Mouse (Mus musculus): ENCODE data around the gene Ipo11. TPM values are rescaled to one million over a fixed set of nuclear protein-coding genes. Genes with fewer than 3 reads are reported as not detected.

The Ipo11 gene
- polyA plus RNA-seq, 1 experiment from 2014 or later, result 55.9 TPM

DNA sequence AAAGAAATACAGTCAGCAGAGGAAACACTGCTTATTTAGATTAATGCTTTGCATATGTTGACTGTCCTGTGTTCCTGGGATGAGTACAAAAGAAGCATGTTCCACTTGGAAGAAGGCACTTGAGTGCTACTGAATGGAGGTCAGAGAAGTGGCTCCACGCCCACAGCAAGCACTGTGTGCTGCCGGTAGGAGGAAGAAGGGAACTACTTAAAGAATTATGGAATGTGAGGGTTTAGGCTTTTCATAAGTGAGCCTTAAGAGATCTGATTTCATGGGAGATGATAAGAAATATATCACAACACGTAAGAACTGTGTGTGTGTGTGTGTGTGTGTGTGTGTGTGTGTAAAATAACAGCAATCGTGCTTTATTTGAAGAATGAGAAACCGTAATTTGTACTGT lies 129.5 kb downstream of the Ipo11 start:
- Histone ChIP-seq H3K27me3 (replicated peaks) (no peaks in the 10 kb centered on the region), H3K9me3 (no peaks in the 10 kb centered on the region), H3K4me2 (replicated peaks) (no peak overlapping the region), H3K4me3 (no peak overlapping the region), H3K36me3 (peaks cover 12% of the 10 kb centered on the region), H3K4me1 (no peaks in the 10 kb centered on the region), H3K27ac (no peak overlapping the region), H3K9ac (no peak overlapping the region)
- WGBS, result 91% methylated on average over 5 of the region's 5 CpGs
- no peak for ATAC-seq (ENCODE audit: low FRiP score, low read depth)

GRCm38 (mm10) chr13:106805146-106805545 lies 131.6 kb downstream of the Ipo11 start:
- no peak overlapping the region for H3K4me2 ChIP-seq (replicated peaks)
- WGBS, result 90% methylated on average over 5 of the region's 5 CpGs

DNA sequence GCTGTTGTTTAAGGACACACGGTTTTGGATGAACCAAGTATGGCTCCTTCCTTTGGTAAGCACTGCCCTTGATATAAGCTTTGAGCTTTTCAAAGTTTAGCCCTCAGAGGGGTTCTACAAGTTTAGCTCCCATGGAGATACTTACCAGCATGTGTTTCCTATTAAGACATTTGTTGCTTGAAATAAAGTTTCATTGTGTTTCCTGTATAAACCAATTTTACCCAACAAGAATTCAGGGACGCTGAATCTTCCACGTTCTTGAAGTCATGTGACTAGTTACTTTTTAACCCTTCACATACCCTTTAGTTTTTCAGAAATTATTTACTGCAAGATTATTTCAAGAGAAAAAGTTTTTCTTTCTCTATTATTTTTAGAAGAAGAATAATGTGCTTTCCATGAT lies 138.7 kb downstream of the Ipo11 start:
- Histone ChIP-seq H3K27me3 (replicated peaks) (no peaks in the 10 kb centered on the region), H3K9ac (no peak overlapping the region), H3K27ac (no peak overlapping the region), H3K4me2 (replicated peaks) (no peak overlapping the region), H3K4me3 (no peak overlapping the region), H3K36me3 (peaks cover 22% of the 10 kb centered on the region), H3K9me3 (no peaks in the 10 kb centered on the region), H3K4me1 (no peaks in the 10 kb centered on the region)
- 70% methylated on average over 3 of the region's 3 CpGs for WGBS
- no peak for ATAC-seq (ENCODE audit: low FRiP score, low read depth)

More at GRCm38 (mm10) chr13:106805146-106805545, 131.6 kb downstream of the Ipo11 start:
- peaks cover 6% of the 10 kb centered on the region; the same call in 1 of the 2 replicates for H3K36me3 ChIP-seq
- no peaks in the 10 kb centered on the region for H3K27me3 ChIP-seq (replicated peaks)
- no peak overlapping the region for H3K4me3 ChIP-seq
- no peak for ATAC-seq (ENCODE audit: low FRiP score, low read depth)
- H3K9me3 ChIP-seq, result no peaks in the 10 kb centered on the region
- H3K4me1 ChIP-seq, result no peaks in the 10 kb centered on the region
- H3K9ac ChIP-seq, result no peak overlapping the region
- H3K27ac ChIP-seq, result no peak overlapping the region

DNA sequence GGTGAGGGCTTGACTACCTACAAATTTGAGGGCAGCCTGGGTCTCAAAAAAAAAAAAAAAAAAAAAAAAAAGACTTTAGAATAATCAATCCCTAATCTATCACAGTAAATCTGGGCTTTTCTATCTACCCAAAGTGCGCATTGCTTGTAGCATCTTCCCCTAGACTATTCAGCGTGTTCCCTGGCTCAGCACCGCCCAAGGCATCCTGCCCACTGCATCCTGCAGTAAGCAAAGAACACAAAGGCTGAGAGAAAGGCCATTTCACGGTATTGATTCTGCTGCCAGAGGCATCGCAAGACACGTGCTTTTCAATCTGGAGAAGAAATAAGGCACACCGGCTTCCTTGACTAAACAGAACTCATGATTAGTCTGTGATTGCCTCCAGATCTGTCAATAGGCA lies 147.9 kb downstream of the Ipo11 start:
- no peak overlapping the region for H3K4me3 ChIP-seq
- 0 out of 2 replicates have a peak, but pooled peaks cover 2% of the 10 kb centered on the region for H3K9me3 ChIP-seq
- peaks cover 9% of the 10 kb centered on the region for H3K36me3 ChIP-seq
- WGBS, result 77% methylated on average over 7 of the region's 7 CpGs
- no peak overlapping the region for H3K4me2 ChIP-seq (replicated peaks)
- no peak overlapping the region for H3K9ac ChIP-seq
- no peak overlapping the region for H3K27ac ChIP-seq
- 0 out of 2 replicates have a peak, but pooled peaks have one; percentile 25 for ATAC-seq (ENCODE audit: low FRiP score, low read depth)
- no peaks in the 10 kb centered on the region for H3K27me3 ChIP-seq (replicated peaks)
- H3K4me1 ChIP-seq, result no peaks in the 10 kb centered on the region

DNA sequence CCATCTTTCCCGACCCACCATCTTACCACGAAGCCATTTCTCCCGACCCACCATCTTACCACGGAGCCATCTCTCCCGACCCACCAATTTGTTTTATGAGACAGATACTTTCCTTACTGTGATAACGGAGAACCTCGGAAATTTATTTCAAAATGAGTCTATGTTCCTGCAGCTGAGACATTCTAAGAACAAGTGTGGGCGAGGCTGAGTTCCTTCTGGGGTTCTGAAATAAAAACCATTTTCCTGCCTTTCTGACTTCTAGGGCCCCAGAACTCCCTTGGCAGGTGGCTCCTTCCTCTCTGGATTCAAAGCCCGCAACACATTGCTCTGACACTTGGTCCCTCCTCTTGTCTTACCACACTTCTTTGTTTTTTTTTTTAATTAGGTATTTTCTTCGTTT lies 168.0 kb downstream of the Ipo11 start:
- H3K36me3 ChIP-seq, result no peaks in the 10 kb centered on the region
- no peak overlapping the region for H3K4me3 ChIP-seq
- no peak for ATAC-seq (ENCODE audit: low FRiP score, low read depth)
- no peak overlapping the region for H3K4me2 ChIP-seq (replicated peaks)
- H3K9me3 ChIP-seq, result no peaks in the 10 kb centered on the region
- H3K27me3 ChIP-seq (replicated peaks), result no peaks in the 10 kb centered on the region
- no peaks in the 10 kb centered on the region for H3K4me1 ChIP-seq
- 93% methylated on average over 10 of the region's 10 CpGs for WGBS
- H3K9ac ChIP-seq, result no peak overlapping the region
- no peak overlapping the region for H3K27ac ChIP-seq

DNA sequence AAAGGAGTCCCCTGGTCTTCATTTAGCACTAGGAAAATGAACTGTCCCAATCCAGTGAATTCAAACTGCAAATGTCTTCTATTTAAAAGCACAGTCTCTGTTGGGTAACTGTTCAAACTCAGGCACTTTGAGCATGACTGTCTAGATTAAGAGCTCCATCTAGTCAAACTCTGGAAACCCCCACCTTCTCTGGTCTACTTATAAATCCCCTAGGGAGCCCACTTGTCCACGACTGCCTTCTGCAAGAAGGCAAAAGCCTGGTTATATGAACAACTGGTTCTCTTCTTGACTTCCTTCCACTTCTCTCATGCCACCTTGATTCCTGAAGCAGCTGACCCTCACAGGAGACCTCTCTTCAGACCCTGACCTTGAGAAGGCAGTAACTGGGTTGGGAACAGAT lies 174.1 kb downstream of the Ipo11 start:
- Histone ChIP-seq H3K9ac (no peak overlapping the region), H3K27ac (no peak overlapping the region), H3K9me3 (no peaks in the 10 kb centered on the region), H3K4me2 (replicated peaks) (no peak overlapping the region), H3K4me3 (no peak overlapping the region), H3K27me3 (replicated peaks) (no peaks in the 10 kb centered on the region), H3K4me1 (no peaks in the 10 kb centered on the region), H3K36me3 (no peaks in the 10 kb centered on the region)
- WGBS, result 50% methylated on average over 1 of the region's 1 CpGs
- ATAC-seq (ENCODE audit: low FRiP score, low read depth), result no peak

DNA sequence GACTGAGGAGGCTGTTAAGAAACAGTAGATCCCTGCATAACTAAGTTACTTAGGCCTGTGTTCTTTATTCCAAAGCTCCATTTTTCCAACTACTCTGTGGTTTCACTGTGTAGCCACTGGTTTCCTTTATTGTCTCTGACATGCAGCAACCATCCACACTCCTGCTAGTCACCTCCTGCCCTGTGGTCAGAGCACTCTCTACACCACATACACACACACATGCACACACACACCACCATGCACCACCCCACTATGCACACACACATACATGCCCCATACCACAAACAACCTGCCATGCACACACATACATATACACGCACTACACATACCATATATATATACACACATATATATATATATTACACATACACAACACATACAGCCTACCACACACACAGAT lies 175.1 kb downstream of the Ipo11 start:
- Histone ChIP-seq H3K4me1 (no peaks in the 10 kb centered on the region), H3K9me3 (no peaks in the 10 kb centered on the region), H3K27ac (no peak overlapping the region), H3K4me3 (no peak overlapping the region), H3K4me2 (replicated peaks) (no peak overlapping the region), H3K27me3 (replicated peaks) (no peaks in the 10 kb centered on the region), H3K36me3 (no peaks in the 10 kb centered on the region), H3K9ac (no peak overlapping the region)
- WGBS, result 94% methylated on average over 1 of the region's 1 CpGs
- ATAC-seq (ENCODE audit: low FRiP score, low read depth), result no peak

DNA sequence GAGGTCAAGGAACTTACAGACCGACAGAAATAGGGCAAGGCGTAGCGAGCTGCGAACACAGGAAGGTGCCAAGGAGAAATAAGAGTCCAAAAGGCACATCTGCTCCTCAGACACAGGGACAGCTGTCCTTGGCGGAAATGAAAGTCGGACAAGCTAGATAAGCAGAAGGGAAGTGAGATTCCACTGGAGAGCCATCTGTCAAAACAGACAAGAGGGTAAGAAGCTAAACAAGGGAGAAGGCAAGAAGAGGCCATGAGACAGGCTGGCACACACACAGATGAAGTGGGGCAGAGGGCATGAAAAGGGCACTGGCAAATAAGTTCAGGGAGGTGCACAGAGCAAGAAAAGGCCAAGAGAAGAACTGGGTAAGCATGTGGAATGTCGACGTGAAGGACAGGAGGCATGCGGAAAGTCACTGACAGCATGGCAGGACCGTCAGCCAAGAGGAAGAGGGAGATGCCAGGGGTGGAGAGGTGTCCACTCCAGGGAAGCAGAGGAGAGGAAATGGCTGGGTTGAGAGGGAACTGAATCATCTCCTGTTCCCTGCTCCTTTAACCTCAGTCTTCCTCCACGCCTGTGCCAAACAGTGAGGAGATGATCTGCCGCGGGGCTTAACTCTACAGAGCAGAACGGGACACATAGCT lies 176.4 kb downstream of the Ipo11 start:
- ATAC-seq (ENCODE audit: low FRiP score, low read depth), result no peak
- H3K27me3 ChIP-seq (replicated peaks), result no peaks in the 10 kb centered on the region
- H3K27ac ChIP-seq, result no peak overlapping the region
- H3K4me1 ChIP-seq, result no peaks in the 10 kb centered on the region
- H3K4me3 ChIP-seq, result no peak overlapping the region
- H3K36me3 ChIP-seq, result no peaks in the 10 kb centered on the region
- no peaks in the 10 kb centered on the region for H3K9me3 ChIP-seq
- WGBS, result 81% methylated on average over 14 of the region's 14 CpGs
- no peak overlapping the region for H3K9ac ChIP-seq
- no peak overlapping the region for H3K4me2 ChIP-seq (replicated peaks)

DNA sequence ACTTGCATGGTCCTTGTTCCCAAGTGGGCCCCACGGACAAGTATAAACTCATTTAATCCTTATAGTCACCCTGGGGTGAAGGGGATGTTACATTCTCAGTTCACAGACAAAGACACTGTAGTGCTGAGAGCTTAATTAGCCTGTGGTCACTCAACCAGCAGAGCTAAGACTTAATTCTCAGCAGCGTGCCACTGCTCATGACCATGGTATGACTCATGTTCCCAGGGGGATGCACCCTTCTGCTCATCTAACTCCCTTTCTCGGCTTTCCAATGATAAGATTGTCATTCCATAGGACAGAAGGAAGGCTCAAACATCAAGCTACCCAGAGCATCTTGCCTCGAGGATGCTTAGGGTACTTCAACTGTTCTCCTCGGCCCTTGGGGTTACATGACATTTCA lies 180.9 kb downstream of the Ipo11 start:
- Histone ChIP-seq H3K9ac (no peak overlapping the region), H3K9me3 (no peaks in the 10 kb centered on the region), H3K4me1 (no peaks in the 10 kb centered on the region), H3K27ac (no peak overlapping the region), H3K36me3 (no peaks in the 10 kb centered on the region), H3K4me3 (no peak overlapping the region), H3K27me3 (replicated peaks) (no peaks in the 10 kb centered on the region), H3K4me2 (replicated peaks) (no peak overlapping the region)
- ATAC-seq (ENCODE audit: low FRiP score, low read depth), result no peak
- 62% methylated on average over 5 of the region's 5 CpGs for WGBS

GRCm38 (mm10) chr13:106754216-106754615 lies 182.5 kb downstream of the Ipo11 start:
- WGBS, result 87% methylated on average over 3 of the region's 3 CpGs
- Histone ChIP-seq H3K9me3 (no peaks in the 10 kb centered on the region), H3K9ac (no peak overlapping the region), H3K4me3 (no peak overlapping the region), H3K27me3 (replicated peaks) (no peaks in the 10 kb centered on the region), H3K27ac (no peak overlapping the region), H3K4me2 (replicated peaks) (no peak overlapping the region), H3K36me3 (no peaks in the 10 kb centered on the region), H3K4me1 (no peaks in the 10 kb centered on the region)
- ATAC-seq (ENCODE audit: low FRiP score, low read depth), result no peak

DNA sequence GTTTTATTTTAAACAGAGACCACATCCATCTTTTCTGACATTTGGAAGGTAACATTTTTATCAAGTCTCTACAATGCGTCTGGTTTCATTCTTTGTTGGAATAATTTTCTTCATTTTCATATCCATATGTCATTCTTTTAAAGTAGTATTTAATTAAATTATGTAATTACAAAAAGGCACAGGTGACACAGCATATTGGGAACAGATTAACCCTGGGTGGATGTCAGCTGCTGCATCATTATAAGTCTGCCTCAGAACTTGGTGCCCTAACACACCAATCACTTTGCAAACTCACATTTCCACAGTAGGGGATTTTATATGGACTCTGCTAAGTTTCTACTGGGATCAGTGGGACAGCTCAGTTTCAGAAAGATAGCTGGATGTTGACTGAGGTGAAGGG lies 184.8 kb downstream of the Ipo11 start:
- H3K9me3 ChIP-seq, result no peaks in the 10 kb centered on the region
- WGBS, result 92% methylated on average over 1 of the region's 1 CpGs
- ATAC-seq (ENCODE audit: low FRiP score, low read depth), result no peak
- no peak overlapping the region for H3K27ac ChIP-seq
- no peak overlapping the region for H3K9ac ChIP-seq
- no peak overlapping the region for H3K4me3 ChIP-seq
- H3K36me3 ChIP-seq, result no peaks in the 10 kb centered on the region
- H3K4me2 ChIP-seq (replicated peaks), result no peak overlapping the region
- H3K27me3 ChIP-seq (replicated peaks), result no peaks in the 10 kb centered on the region
- H3K4me1 ChIP-seq, result no peaks in the 10 kb centered on the region

- WGBS, result 82% methylated on average over 5 of the region's 5 CpGs
- Histone ChIP-seq H3K27ac (no peak overlapping the region), H3K27me3 (replicated peaks) (no peaks in the 10 kb centered on the region), H3K4me2 (replicated peaks) (no peak overlapping the region), H3K36me3 (no peaks in the 10 kb centered on the region), H3K9me3 (no peaks in the 10 kb centered on the region), H3K4me3 (no peak overlapping the region), H3K9ac (no peak overlapping the region), H3K4me1 (no peaks in the 10 kb centered on the region)
- no peak for ATAC-seq (ENCODE audit: low FRiP score, low read depth)
Measured at GRCm38 (mm10) chr13:106746823-106747222, 189.9 kb downstream of the Ipo11 start.

DNA sequence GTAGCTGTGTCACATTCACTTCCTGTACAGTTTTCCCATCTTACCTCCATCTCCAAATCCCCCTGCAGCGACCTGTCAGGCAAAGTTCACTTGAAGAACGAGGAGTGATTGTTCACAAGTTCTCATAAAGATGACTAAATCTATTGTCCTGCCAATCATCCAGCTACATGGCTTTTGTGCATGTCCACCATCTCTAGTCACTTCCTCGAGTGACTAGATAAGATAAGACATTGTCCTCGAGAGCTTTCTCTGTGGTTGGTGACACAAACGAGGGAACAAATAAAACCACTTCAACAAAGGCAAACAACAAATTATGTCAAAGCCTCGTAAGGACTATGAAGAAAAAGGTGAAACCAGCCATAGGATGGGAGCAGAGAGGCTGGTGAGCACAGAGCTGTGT lies 191.6 kb downstream of the Ipo11 start:
- ATAC-seq (ENCODE audit: low FRiP score, low read depth), result no peak
- no peak overlapping the region for H3K27ac ChIP-seq
- no peaks in the 10 kb centered on the region for H3K36me3 ChIP-seq
- WGBS, result 70% methylated on average over 6 of the region's 6 CpGs
- H3K4me1 ChIP-seq, result no peaks in the 10 kb centered on the region
- no peaks in the 10 kb centered on the region for H3K9me3 ChIP-seq
- H3K4me3 ChIP-seq, result no peak overlapping the region
- H3K4me2 ChIP-seq (replicated peaks), result no peak overlapping the region
- no peak overlapping the region for H3K9ac ChIP-seq
- no peaks in the 10 kb centered on the region for H3K27me3 ChIP-seq (replicated peaks)

Measured in neural tube, embryonic 12.5 days (tissue).